Mouse (Mus musculus): ENCODE measurements at regions not wholly inside any gene's neighbourhood (a gene's known extent, or its start where the extent isn't known, plus 50 kb on each side); places are given as distances from the start of the nearest gene placed in this dataset.
A peak's percentile ranks its signal among the peaks of the same experiment; 100 is the strongest.

DNA sequence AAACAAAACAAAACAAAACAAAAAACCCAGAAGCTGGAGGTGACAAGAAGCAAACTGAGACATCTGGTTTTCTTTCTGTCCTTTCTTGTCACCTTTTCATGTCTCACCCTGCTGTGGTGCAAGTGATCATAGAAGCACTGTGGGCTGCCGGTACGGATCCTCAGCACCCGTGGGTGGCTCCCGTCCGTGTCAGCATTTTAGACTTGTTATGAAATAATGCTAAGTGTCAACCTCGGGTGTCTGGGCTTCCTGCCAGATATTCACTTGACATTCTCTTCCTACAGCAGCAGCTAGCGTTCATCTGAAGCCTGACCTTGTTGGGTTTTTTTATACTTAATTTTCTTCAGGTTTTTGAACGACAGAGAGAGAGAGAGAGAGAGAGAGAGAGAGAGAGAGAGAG is 404.7 kb downstream of the Pla2g4a start:
- no peak overlapping the region for H3K27ac ChIP-seq (ENCODE audit: low read depth, low read length)
- H3K27me3 ChIP-seq (ENCODE audit: control insufficient read depth, insufficient read depth, low read length), result no peaks in the 10 kb centered on the region
- H3K9me3 ChIP-seq (ENCODE audit: control insufficient read depth, low read length), result no peaks in the 10 kb centered on the region
- H3K36me3 ChIP-seq (ENCODE audit: control insufficient read depth, insufficient read depth, low read length), result no peaks in the 10 kb centered on the region
- no peaks in the 10 kb centered on the region for H3K4me1 ChIP-seq (ENCODE audit: control insufficient read depth, insufficient read depth, low read length)
- ATAC-seq (ENCODE audit: low read depth), result no peak
- no peak overlapping the region for H3K4me3 ChIP-seq (ENCODE audit: low read depth, low read length)
- no peak overlapping the region for H3K9ac ChIP-seq (replicated peaks; ENCODE audit: low read depth, low read length)
- H3K4me2 ChIP-seq (ENCODE audit: low read depth, low read length), result no peak overlapping the region
- WGBS, result 70% methylated on average over 8 of the region's 8 CpGs

DNA sequence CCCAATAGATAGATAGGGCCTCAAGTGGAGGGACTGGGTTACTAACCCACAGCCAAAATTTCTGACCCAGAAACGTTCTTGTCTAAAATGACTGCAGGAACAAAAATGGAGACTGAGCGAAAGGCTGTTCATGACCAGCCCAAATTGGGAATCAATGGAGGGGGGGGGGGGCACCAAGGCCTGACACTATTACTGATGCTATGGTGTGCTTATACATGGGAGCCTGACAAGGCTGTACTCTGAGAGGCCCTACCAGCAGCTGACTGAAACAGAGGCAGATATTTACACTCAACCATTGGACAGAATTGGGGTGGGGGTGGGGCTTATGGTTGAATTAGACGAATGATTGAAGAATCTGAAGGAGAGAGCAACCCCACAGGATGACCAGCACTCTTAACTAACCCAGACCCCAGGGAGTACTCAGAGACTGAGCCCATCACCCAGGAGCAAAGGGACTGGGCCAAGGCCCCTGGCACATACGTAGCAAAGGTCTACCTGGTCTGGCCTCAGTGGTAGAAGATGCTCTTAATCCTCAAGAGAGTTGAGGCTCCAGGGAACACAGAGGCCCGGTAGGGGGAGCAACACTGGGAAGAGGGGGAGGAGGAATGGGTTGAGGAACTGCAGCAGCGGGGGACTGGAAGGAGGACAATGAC is 405.6 kb downstream of the Pla2g4a start:
- ATAC-seq (ENCODE audit: low read depth), result no peak
- Histone ChIP-seq H3K4me3 (ENCODE audit: low read depth, low read length) (no peak overlapping the region), H3K27me3 (ENCODE audit: control insufficient read depth, insufficient read depth, low read length) (no peaks in the 10 kb centered on the region), H3K9ac (replicated peaks; ENCODE audit: low read depth, low read length) (no peak overlapping the region), H3K4me2 (ENCODE audit: low read depth, low read length) (no peak overlapping the region), H3K4me1 (ENCODE audit: control insufficient read depth, insufficient read depth, low read length) (no peaks in the 10 kb centered on the region), H3K27ac (ENCODE audit: low read depth, low read length) (no peak overlapping the region), H3K9me3 (ENCODE audit: control insufficient read depth, low read length) (no peaks in the 10 kb centered on the region), H3K36me3 (ENCODE audit: control insufficient read depth, insufficient read depth, low read length) (no peaks in the 10 kb centered on the region)
- WGBS, result 82% methylated on average over 6 of the region's 6 CpGs

DNA sequence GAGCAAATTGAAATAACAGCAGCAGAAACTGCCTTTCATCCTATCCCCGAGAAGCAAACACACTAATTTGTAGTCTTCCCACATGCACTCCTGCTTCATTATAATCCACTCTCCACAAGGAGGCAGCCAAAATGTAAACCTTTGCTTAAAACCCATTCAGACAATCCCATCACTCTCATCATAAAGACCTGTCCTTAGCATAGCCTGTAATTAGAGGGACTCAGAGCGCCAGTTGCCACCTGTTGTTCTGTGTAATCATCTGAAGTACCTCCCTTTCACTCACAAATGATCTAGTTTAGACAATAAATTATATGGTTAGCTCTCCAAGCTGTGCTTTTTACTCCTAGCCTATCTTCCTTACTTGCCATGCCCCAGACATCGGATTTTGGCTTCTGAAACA is 415.0 kb downstream of the Pla2g4a start:
- 57% methylated on average over 3 of the region's 3 CpGs for WGBS
- H3K9me3 ChIP-seq (ENCODE audit: control insufficient read depth, low read length), result no peaks in the 10 kb centered on the region
- no peak overlapping the region for H3K27ac ChIP-seq (ENCODE audit: low read depth, low read length)
- H3K27me3 ChIP-seq (ENCODE audit: control insufficient read depth, insufficient read depth, low read length), result no peaks in the 10 kb centered on the region
- H3K9ac ChIP-seq (replicated peaks; ENCODE audit: low read depth, low read length), result no peak overlapping the region
- H3K4me2 ChIP-seq (ENCODE audit: low read depth, low read length), result no peak overlapping the region
- ATAC-seq (ENCODE audit: low read depth), result no peak
- H3K4me1 ChIP-seq (ENCODE audit: control insufficient read depth, insufficient read depth, low read length), result no peaks in the 10 kb centered on the region
- H3K4me3 ChIP-seq (ENCODE audit: low read depth, low read length), result no peak overlapping the region
- H3K36me3 ChIP-seq (ENCODE audit: control insufficient read depth, insufficient read depth, low read length), result no peaks in the 10 kb centered on the region

DNA sequence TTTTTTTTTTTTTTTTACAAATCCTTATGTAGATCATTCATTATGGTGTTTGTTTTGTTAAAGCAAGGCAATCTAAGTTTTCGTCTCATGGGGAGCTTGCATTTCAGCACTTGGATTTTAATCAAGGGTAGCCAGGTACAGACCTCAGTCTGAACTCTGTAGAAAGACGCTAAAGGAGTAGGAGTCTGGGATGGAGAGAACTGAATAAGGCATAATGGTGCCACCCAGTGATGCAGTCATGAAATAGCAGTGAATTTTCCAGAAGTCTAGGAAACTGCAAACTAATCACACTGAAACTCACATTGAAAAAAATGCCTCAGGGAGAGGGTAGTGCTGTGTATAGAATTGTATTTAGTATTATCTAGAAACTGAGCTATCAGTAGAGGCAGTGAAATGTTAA is 419.7 kb downstream of the Pla2g4a start:
- peak; percentile 71; the same call in 1 of the 2 replicates for ATAC-seq (ENCODE audit: low read depth)
- WGBS, result 54% methylated on average over 2 of the region's 2 CpGs
- Histone ChIP-seq H3K4me1 (ENCODE audit: control insufficient read depth, insufficient read depth, low read length) (no peaks in the 10 kb centered on the region), H3K4me3 (ENCODE audit: low read depth, low read length) (no peak overlapping the region), H3K27me3 (ENCODE audit: control insufficient read depth, insufficient read depth, low read length) (no peaks in the 10 kb centered on the region), H3K36me3 (ENCODE audit: control insufficient read depth, insufficient read depth, low read length) (no peaks in the 10 kb centered on the region), H3K9me3 (ENCODE audit: control insufficient read depth, low read length) (no peaks in the 10 kb centered on the region), H3K9ac (replicated peaks; ENCODE audit: low read depth, low read length) (no peak overlapping the region), H3K4me2 (ENCODE audit: low read depth, low read length) (no peak overlapping the region), H3K27ac (ENCODE audit: low read depth, low read length) (no peak overlapping the region)

DNA sequence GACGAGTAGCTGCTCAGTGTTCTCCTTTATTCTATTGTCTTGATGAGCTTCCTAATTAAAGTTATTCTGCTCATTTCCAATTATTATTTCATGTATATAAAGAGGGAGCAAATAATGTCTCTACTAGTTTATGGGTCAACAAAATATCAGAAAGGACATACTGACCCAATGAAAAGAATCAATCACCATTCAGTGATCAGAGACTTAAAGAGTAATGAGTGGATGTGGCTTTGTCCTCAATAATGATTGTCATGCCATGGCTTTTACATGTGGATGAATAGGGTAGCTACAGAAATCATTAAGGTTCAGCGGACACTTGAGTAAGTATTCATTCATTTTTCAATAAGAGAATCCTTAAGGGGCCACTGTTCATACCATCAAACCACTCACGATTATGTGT is 427.4 kb downstream of the Pla2g4a start:
- Histone ChIP-seq H3K4me3 (ENCODE audit: low read depth, low read length) (no peak overlapping the region), H3K9ac (replicated peaks; ENCODE audit: low read depth, low read length) (no peak overlapping the region), H3K4me2 (ENCODE audit: low read depth, low read length) (no peak overlapping the region), H3K27ac (ENCODE audit: low read depth, low read length) (no peak overlapping the region), H3K9me3 (ENCODE audit: control insufficient read depth, low read length) (no peaks in the 10 kb centered on the region), H3K27me3 (ENCODE audit: control insufficient read depth, insufficient read depth, low read length) (no peaks in the 10 kb centered on the region), H3K4me1 (ENCODE audit: control insufficient read depth, insufficient read depth, low read length) (no peaks in the 10 kb centered on the region), H3K36me3 (ENCODE audit: control insufficient read depth, insufficient read depth, low read length) (no peaks in the 10 kb centered on the region)
- WGBS, result 60% methylated on average over 3 of the region's 3 CpGs
- ATAC-seq (ENCODE audit: low read depth), result no peak
